In the genomic region with DNA sequence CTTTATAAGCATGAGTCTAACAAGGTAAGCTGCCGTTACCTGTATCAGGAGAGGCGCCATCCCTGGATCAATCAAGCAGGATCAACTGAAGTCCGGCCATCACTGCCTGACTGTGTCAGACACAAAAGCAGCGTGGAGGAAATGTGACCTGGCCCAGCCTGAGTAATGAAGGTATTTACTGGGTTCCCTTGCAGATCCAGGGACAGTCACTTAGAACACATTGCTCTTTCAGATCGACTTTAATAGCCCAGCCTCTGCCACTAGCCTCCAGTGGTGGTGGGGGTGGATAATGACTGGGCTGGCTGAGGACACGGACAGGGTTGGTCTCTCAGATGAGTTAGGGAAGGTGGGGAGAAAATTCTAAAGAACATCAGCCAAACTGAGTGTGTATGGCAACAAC, we compare ENCODE assay signal across 19 mouse cellular contexts. TPM values are rescaled to one million over a fixed set of nuclear protein-coding genes. Genes with fewer than 3 reads are reported as not detected.
A peak's percentile ranks its signal among the peaks of the same experiment; 100 is the strongest.
DNase-seq lines count a peak whose midpoint lies in the region; TF ChIP-seq lines count a peak whose summit lies in the region.
"Had no signal": no experiment of that assay in that cellular context is flagged by ENCODE, and none has a peak within 500 bp of the region (broad histone marks: within the 10 kb centered on the region; RNA-seq: fewer than 3 reads in every experiment).

No protein-coding gene starts in this region.

- DNase-seq in gastrocnemius, adult 2 months, result peak; percentile 61
- no peak for DNase-seq in gastrocnemius, postnatal 14 days
- DNase-seq in heart, adult 11 months, result peak; percentile 75
- DNase-seq in heart, postnatal 25 days (ENCODE audit: low spot score), result no peak
- DNase-seq in ZHBTc4 (ENCODE audit: low read depth, low spot score), result peak; percentile 26
- DNase-seq in left cerebral cortex, postnatal 10 days (ENCODE audit: extremely low spot score in 1 of 2, low spot score in 2 of 2), result no peak
- DNase-seq: adrenal gland, adult 8-10 months; adrenal gland, postnatal 14 days; adrenal gland, postnatal 36 days; cerebellum, adult 11-12 months; cerebellum, adult 2 months; cerebellum, adult 9-10 months; cerebellum, postnatal 10 days; cerebellum, postnatal 25 days had no signal

- H3K27ac ChIP-seq in gastrocnemius, adult 2 months, result peak overlapping the region; percentile 75
- H3K27ac ChIP-seq: embryonic facial prominence, embryonic 10.5 days; embryonic facial prominence, embryonic 12.5 days; forebrain, embryonic 13.5 days; forebrain, embryonic 15.5 days had no signal

- intact Hi-C loops in gastrocnemius, adult 2 months (cut with DNase I), result no loop called here
- intact Hi-C loops in gastrocnemius, postnatal 14 days (cut with DNase I; ENCODE audit: low total_unique reads), result no loop called here
- intact Hi-C loops in heart, postnatal 25 days (cut with DNase I), result no loop called here
- intact Hi-C loops in left cerebral cortex, postnatal 10 days (cut with DNase I), result no loop called here

- H3K4me3 ChIP-seq in gastrocnemius, adult 2 months, result peak overlapping the region; percentile 44
- H3K4me3 ChIP-seq: embryonic facial prominence, embryonic 10.5 days; embryonic facial prominence, embryonic 12.5 days; forebrain, embryonic 13.5 days; forebrain, embryonic 15.5 days had no signal

- TF ChIP-seq CTCF in gastrocnemius, adult 2 months (IDR thresholded peaks at IDR 0.05), result no peak

RNA-seq across cellular contexts. Expression of gene Mypn, which starts 5.1 kb away (rescaled TPM):
- total RNA-seq in gastrocnemius, adult 2 months (2021), result 100 to 1,000 TPM; 248 to 338 TPM
- 100 to 1,000 TPM; 240 to 247 TPM for total RNA-seq in gastrocnemius, postnatal 14 days (2021)
- 100 to 1,000 TPM; 101 to 108 TPM for total RNA-seq in heart, postnatal 25 days (2021)
- total RNA-seq in left cerebral cortex, postnatal 10 days (2021), result 1 to 10 TPM; 5.6 to 7.5 TPM
- total RNA-seq: MEL had no signal

RNA-seq across cellular contexts. Expression of gene Herc4, which starts 34.7 kb away (rescaled TPM):
- total RNA-seq in gastrocnemius, adult 2 months (2021), result 10 to 100 TPM; 21.2 to 21.6 TPM
- 10 to 100 TPM; 18.1 to 20.6 TPM for total RNA-seq in gastrocnemius, postnatal 14 days (2021)
- 10 to 100 TPM; 31.4 to 34.6 TPM for total RNA-seq in heart, postnatal 25 days (2021)
- 10 to 100 TPM; 40.6 to 43.6 TPM for total RNA-seq in left cerebral cortex, postnatal 10 days (2021)

Comparison
In these comparisons a context has a peak if more than half of its experiments do, and no peak if none do; other contexts are left out.
1. DNase-seq: peak in gastrocnemius, adult 2 months (single experiment), heart, adult 11 months (single experiment) and ZHBTc4 (single experiment); none in gastrocnemius, postnatal 14 days (single experiment), heart, postnatal 25 days (single experiment) and left cerebral cortex, postnatal 10 days (0 of 2).
2. RNA of gene Mypn, which starts 5.1 kb away (total RNA-seq): 248 to 338 TPM in gastrocnemius, adult 2 months, 240 to 247 TPM in gastrocnemius, postnatal 14 days and 101 to 108 TPM in heart, postnatal 25 days; 5.6 to 7.5 TPM in left cerebral cortex, postnatal 10 days; every median in the first group is over 10 times any median in the second.